Mouse (Mus musculus) forebrain, postnatal 0 days (tissue): ENCODE measurements around the gene Camsap1. TPM values are rescaled to one million over a fixed set of nuclear protein-coding genes. Genes with fewer than 3 reads are reported as not detected.

Source experiments
- ATAC-seq: fragments of 200-750 bp; cut with Nextera tagmentation; 2 replicates; pipeline ENCODE4 v1.8.0; 2017; ENCODE audit warnings: mild to moderate bottlenecking, moderate library complexity
- DNase-seq: peaks from one replicate; pipeline ENCODE4 v3.0.0-alpha.2; 2015
- H3K27ac ChIP-seq: fragments of 300-500 bp; sonication (generic); 2 replicates; pipeline ENCODE4 v1.5.1; 2014; ENCODE audit warnings: low read depth, mild to moderate bottlenecking, antibody characterized with exemption, low read length, moderate library complexity, mixed read lengths
- H3K27me3 ChIP-seq: fragments of 300-500 bp; sonication (generic); 2 replicates; pipeline ENCODE4 v1.6.1; 2014; ENCODE audit warnings: mild to moderate bottlenecking, low read length, mixed read lengths; ENCODE audit not compliant: insufficient read depth
- H3K36me3 ChIP-seq: fragments of 300-500 bp; sonication (generic); 2 replicates; pipeline ENCODE4 v1.6.1; 2014; ENCODE audit warnings: mild to moderate bottlenecking, moderate library complexity; ENCODE audit not compliant: insufficient read depth
- H3K4me1 ChIP-seq: fragments of 300-500 bp; sonication (generic); 2 replicates; pipeline ENCODE4 v1.6.1; 2014; ENCODE audit warnings: antibody characterized with exemption; ENCODE audit not compliant: insufficient read depth
- H3K4me2 ChIP-seq: fragments of 300-500 bp; sonication (generic); 2 replicates; pipeline ENCODE4 v1.6.1; 2014; ENCODE audit warnings: low read depth, mild to moderate bottlenecking, moderate library complexity
- H3K4me3 ChIP-seq: fragments of 300-500 bp; sonication (generic); 2 replicates; pipeline ENCODE4 v1.5.1; 2014; ENCODE audit warnings: low read depth, low read length, mixed read lengths
- H3K9ac ChIP-seq: fragments of 300-500 bp; sonication (generic); 2 replicates; pipeline ENCODE4 v1.6.1; 2014; ENCODE audit warnings: mild to moderate bottlenecking
- H3K9me3 ChIP-seq: fragments of 300-500 bp; sonication (generic); 2 replicates; pipeline ENCODE4 v1.6.1; 2016; ENCODE audit warnings: low read length
- CTCF ChIP-seq: sonication (generic); IDR thresholded peaks from 2 replicates; pipeline ENCODE4 v1.5.1; 2016; ENCODE audit warnings: antibody characterized with exemption, control low read depth, low read depth
- WGBS: fragments of 180-500 bp; shearing (Covaris S2); extraction: QIAGEN DNeasy Blood & Tissue Kit; methylation state at CpG from one replicate; pipeline ENCODE4 v1.1.7; 2014; 5-methylcytosine and 5-hydroxymethylcytosine counted together
- polyA plus RNA-seq: library from polyadenylated mRNA; unstranded; fragments of >200 nt; fragmentation: Nextera tagmentation; extraction: Ambion mirVana; gene quantifications from 2 replicates; pipeline ENCODE4 v1.2.1, GENCODE M21; 2015
- total RNA-seq: library from RNA; depleted of rRNA; stranded (reverse); fragments of >200 nt; gene quantifications from 2 replicates; pipeline ENCODE4 v1.2.3, GENCODE M21; 2014

Gene Camsap1
- total and polyA plus RNA-seq, 2 experiments from 2014 or later = 60.0 to 140 TPM

DNA sequence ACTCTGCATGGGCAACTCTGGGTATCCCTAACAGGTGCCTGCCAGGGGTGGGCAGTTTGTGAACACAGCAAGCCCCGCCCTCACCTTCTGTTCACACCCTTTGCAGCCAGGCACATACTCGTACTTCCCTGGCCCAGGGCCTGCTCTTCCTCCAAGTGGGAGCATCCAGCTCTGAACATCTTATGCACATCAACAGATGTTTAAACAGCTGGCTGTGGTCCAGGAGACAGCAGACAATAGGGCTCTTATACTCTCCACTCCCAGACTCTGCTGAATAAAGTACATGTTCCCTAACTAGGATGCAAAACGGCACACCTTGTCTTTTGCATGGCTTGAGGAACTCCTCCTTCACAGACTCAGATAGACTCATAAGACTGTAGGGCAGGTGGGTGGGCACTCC is 63.1 kb downstream of the Camsap1 start:
- Histone ChIP-seq H3K9me3 (no peaks in the 10 kb centered on the region), H3K36me3 (peaks cover 8% of the 10 kb centered on the region; the same call in 1 of the 2 replicates), H3K27me3 (no peaks in the 10 kb centered on the region), H3K4me3 (no peak overlapping the region), H3K4me2 (no peak overlapping the region), H3K9ac (no peak overlapping the region), H3K27ac (no peak overlapping the region), H3K4me1 (no peaks in the 10 kb centered on the region)
- 48% methylated on average over 3 of the region's 3 CpGs for WGBS
- DNase-seq (peak; percentile 14), ATAC-seq (0 out of 2 replicates have a peak, but pooled peaks have one; percentile 14)
- TF ChIP-seq CTCF = no peak

DNA sequence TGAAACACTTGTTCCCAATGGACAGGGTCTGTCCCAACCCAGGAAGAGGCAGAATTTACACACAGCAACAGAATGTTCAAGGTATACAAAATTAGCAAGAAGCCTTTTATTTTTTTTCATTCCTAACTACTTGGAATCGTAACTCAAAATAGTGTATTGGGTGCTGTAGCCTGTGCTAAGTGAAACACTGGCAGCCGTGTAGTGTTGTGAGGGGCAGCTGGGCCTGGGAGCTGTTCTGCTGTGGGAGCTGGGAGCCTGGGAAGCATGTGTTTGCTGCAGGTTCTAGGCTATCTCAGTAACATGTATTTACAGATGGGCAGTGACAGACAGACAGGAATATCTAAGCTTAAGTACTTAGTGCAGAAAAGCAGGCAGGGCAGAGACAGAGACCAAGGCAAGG is 64.7 kb downstream of the Camsap1 start:
- Histone ChIP-seq H3K36me3 (no peaks in the 10 kb centered on the region), H3K4me1 (no peaks in the 10 kb centered on the region), H3K4me3 (no peak overlapping the region), H3K4me2 (no peak overlapping the region), H3K27ac (0 out of 2 replicates have a peak overlapping the region, but pooled peaks have one; percentile 4), H3K9ac (no peak overlapping the region), H3K27me3 (no peaks in the 10 kb centered on the region), H3K9me3 (no peaks in the 10 kb centered on the region)
- WGBS = 73% methylated on average over 2 of the region's 2 CpGs
- no peak for ATAC-seq
- TF ChIP-seq CTCF = no peak
- DNase-seq = no peak

DNA sequence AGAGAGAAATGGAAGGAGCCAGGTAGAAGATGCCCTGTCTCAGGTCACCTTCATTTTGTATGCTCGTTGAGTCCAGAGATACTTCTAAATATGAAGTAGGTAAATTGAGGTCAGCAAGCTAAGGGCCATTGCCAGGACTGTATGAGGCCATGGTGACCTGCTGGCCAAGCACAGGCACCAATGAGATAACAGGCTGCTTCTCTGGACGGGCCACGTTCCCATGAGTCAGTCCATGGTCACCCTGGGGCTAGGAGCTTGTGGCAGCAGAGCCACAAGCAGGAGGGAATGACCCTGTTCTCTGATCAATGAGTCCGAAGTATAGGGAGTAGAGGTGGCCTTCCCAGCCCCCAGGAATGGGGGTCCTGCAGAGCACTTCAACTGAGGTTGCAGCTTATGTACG is 68.3 kb downstream of the Camsap1 start:
- Histone ChIP-seq H3K27me3 (no peaks in the 10 kb centered on the region), H3K4me3 (no peak overlapping the region), H3K9ac (no peak overlapping the region), H3K27ac (no peak overlapping the region), H3K4me2 (no peak overlapping the region), H3K36me3 (no peaks in the 10 kb centered on the region), H3K9me3 (no peaks in the 10 kb centered on the region), H3K4me1 (no peaks in the 10 kb centered on the region)
- no peak for ATAC-seq
- WGBS = 91% methylated on average over 5 of the region's 5 CpGs
- TF ChIP-seq CTCF = no peak
- DNase-seq = no peak

DNA sequence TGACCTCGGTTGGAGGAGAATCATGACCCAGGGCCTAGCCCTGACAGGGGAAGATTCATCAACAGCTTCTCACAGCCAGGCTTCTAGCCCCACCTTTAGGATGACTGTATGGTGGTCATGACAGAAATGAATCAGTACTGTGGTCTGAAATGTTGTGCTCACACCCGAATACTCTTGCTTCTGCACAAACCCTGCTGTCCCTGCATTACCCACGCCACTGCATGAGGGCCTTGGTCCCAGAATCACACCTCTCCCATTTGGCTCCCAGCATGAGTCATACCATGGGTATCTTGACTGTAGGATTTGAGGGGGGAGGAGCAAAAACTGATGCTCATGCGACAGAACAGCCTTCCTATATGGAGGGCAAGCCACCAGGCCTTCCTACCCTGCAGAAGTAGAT is 68.9 kb downstream of the Camsap1 start:
- Histone ChIP-seq H3K9ac (no peak overlapping the region), H3K27me3 (no peaks in the 10 kb centered on the region), H3K36me3 (no peaks in the 10 kb centered on the region), H3K27ac (no peak overlapping the region), H3K4me2 (no peak overlapping the region), H3K4me1 (no peaks in the 10 kb centered on the region), H3K4me3 (no peak overlapping the region), H3K9me3 (no peaks in the 10 kb centered on the region)
- DNase-seq (no peak), ATAC-seq (no peak)
- 80% methylated on average over 4 of the region's 4 CpGs for WGBS
- no peak for TF ChIP-seq CTCF

DNA sequence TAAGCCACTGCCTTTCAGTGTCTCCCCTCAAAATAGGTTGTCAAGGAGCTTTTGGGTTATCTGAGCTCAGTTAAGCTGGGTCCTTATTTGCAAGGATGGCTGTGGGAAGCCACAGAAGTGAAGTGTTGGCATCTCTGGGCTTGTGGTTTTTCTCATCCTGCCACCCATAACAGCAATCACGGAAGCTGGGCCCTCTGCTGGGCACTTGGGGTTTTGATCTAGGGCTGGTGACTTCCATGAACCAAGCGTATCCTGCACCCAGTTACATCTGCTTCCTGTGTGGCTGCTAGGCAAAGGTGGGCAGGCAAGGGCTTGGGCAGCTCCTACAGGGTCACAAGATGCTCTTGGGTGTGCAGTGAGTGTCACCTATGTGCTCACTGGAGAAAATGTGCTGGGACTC is 69.8 kb downstream of the Camsap1 start:
- TF ChIP-seq CTCF = peak; percentile 66
- peak; percentile 42 for DNase-seq

DNA sequence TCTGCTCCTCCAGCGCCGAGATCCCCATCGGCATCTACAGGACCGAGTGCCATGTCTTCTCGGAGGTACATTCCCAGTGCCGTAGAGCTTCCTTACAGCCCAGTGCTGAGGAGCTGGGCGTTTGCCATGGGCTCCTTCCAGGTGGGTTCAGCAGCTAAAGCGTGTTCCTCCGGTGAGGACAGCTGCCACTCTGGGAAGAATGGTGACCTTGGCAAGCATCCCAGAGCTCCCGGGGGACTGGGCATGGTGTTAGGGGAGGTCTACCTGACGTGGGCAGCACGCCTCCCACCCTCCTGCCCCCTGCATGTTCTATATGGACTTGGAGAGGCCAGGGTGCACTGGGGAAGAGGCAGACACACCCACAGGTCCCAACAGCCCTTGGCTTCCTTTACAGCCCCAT is 73.2 kb downstream of the Camsap1 start:
- no peaks in the 10 kb centered on the region for H3K4me1 ChIP-seq
- WGBS = 71% methylated on average over 12 of the region's 12 CpGs
- TF ChIP-seq CTCF = no peak
- no peak overlapping the region for H3K4me3 ChIP-seq
- H3K9ac ChIP-seq = no peak overlapping the region
- H3K27me3 ChIP-seq = no peaks in the 10 kb centered on the region
- H3K9me3 ChIP-seq = no peaks in the 10 kb centered on the region
- ATAC-seq (no peak), DNase-seq (no peak)
- H3K4me2 ChIP-seq = no peak overlapping the region
- H3K36me3 ChIP-seq = no peaks in the 10 kb centered on the region
- no peak overlapping the region for H3K27ac ChIP-seq

More for the DNA sequence above, 69.8 kb downstream of the Camsap1 start:
- Histone ChIP-seq H3K36me3 (no peaks in the 10 kb centered on the region), H3K4me3 (no peak overlapping the region), H3K4me2 (no peak overlapping the region), H3K27ac (no peak overlapping the region), H3K9me3 (no peaks in the 10 kb centered on the region), H3K27me3 (no peaks in the 10 kb centered on the region), H3K4me1 (no peaks in the 10 kb centered on the region), H3K9ac (no peak overlapping the region)
- ATAC-seq = peak; percentile 10; the same call in 1 of the 2 replicates
- WGBS = 55% methylated on average over 2 of the region's 2 CpGs

DNA sequence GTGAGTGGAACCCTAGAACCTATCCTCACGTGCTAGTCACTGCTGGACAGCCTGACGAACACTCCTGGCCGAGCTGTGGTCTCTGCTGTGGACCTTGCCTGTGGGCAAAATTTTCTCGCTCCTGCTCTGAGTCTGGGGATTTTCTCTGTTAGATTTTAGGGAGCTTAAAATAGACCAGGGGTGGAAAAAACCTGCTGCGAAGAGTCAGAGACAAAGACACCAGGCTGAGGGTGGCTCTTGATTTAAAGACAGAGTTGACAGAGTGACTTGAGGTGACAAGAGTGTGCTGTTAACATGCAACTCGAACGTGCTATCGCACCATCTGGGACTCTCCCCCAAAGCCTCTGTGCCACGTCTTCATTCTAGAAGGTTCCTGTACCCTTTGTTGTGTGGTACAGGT is 84.1 kb downstream of the Camsap1 start:
- no peak overlapping the region; the same call in 1 of the 2 replicates for H3K27ac ChIP-seq
- H3K4me3 ChIP-seq = no peak overlapping the region

More for the DNA sequence above, 84.1 kb downstream of the Camsap1 start:
- H3K4me2 ChIP-seq = no peak overlapping the region
- 84% methylated on average over 9 of the region's 9 CpGs for WGBS
- H3K9ac ChIP-seq = no peak overlapping the region
- H3K27me3 ChIP-seq = no peaks in the 10 kb centered on the region
- ATAC-seq (no peak), DNase-seq (no peak)
- H3K36me3 ChIP-seq = no peaks in the 10 kb centered on the region; the same call in 1 of the 2 replicates
- H3K4me1 ChIP-seq = no peaks in the 10 kb centered on the region
- no peaks in the 10 kb centered on the region for H3K9me3 ChIP-seq
- TF ChIP-seq CTCF = no peak
